Mouse (Mus musculus) MEL (cell line): ENCODE measurements around the gene Dok7.

ENCODE experiments used
- BHLHE40 ChIP-seq: IDR thresholded peaks from 2 replicates; pipeline ENCODE4 v1.6.1; 2012; ENCODE audit warnings: low read depth, mild to moderate bottlenecking, inconsistent platforms, low read length, improper control_type of control experiment, borderline replicate concordance
- CTCF ChIP-seq, 3 experiments: IDR thresholded peaks in 2 of 3; conservative IDR thresholded peaks in 1 of 3; 2 replicates each; pipeline ENCODE4 v1.5.1; 2011 to 2012; ENCODE audit warnings: low read length in 3 of 3, low read depth in 2 of 3, mild to moderate bottlenecking in 2 of 3, improper control_type of control experiment in 1 of 3, inconsistent platforms in 1 of 3, mixed read lengths in 1 of 3, moderate library complexity in 1 of 3; ENCODE audit not compliant: control insufficient read depth in 1 of 3, insufficient read depth in 1 of 3, poor library complexity in 1 of 3, severe bottlenecking in 1 of 3
- E2F4 ChIP-seq: IDR thresholded peaks from 2 replicates; pipeline ENCODE4 v1.6.1; 2011; ENCODE audit warnings: low read depth, low read length, improper control_type of control experiment, borderline replicate concordance
- MYC ChIP-seq: IDR thresholded peaks from 2 replicates; pipeline ENCODE4 v1.6.1; 2011; ENCODE audit warnings: low read depth, mild to moderate bottlenecking, low read length, improper control_type of control experiment, moderate library complexity
- POLR2A ChIP-seq, 2 experiments: IDR thresholded peaks; 2 replicates each; pipeline ENCODE4 v1.6.1; 2011 to 2012; ENCODE audit warnings: low read length in 2 of 2, mild to moderate bottlenecking in 2 of 2, control low read depth in 1 of 2, improper control_type of control experiment in 1 of 2, low read depth in 1 of 2, moderate library complexity in 1 of 2; ENCODE audit not compliant: control insufficient read depth in 1 of 2, insufficient read depth in 1 of 2, poor library complexity in 1 of 2
- SIN3A ChIP-seq: IDR thresholded peaks from 2 replicates; pipeline ENCODE4 v1.6.1; 2012; ENCODE audit warnings: low read length, improper control_type of control experiment, inconsistent platforms
- ZKSCAN1 ChIP-seq: IDR thresholded peaks from 2 replicates; pipeline ENCODE4 v1.6.1; 2012; ENCODE audit warnings: low read depth, mild to moderate bottlenecking, inconsistent platforms, low read length, improper control_type of control experiment, moderate library complexity

DNA sequence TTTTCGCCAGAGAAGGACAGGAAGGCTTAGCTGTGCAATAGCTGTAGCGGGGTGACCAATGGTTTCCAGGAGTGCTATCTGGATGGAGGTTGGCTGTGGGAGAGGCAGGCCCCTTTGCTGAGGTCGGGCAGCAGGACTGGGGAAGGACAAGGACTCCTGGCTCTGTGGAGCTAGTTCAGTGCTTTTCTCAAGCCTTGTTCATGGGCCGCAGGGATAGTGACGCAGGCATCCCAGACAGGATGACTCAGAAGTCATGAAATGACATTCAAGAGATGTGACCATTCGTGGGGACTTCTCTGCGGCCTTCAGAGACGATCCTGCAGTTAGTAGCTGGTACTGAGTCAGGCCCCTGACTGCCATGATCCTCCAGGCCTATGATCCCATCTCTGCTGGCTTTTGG lies 13.7 kb downstream of the Dok7 start:
- no peak for TF ChIP-seq POLR2A (IDR thresholded peaks at IDR 0.05; ENCODE audit: control insufficient read depth in 1 of 2, insufficient read depth in 1 of 2, low read depth in 1 of 2, low read length in 2 of 2, poor library complexity in 1 of 2)
- no peak for TF ChIP-seq ZKSCAN1
- no peak for TF ChIP-seq CTCF (IDR thresholded peaks at IDR 0.05 in 2 of 3, conservative IDR thresholded peaks at IDR 0.05 in 1 of 3; ENCODE audit: control insufficient read depth in 1 of 3, insufficient read depth in 1 of 3, low read depth in 2 of 3, low read length in 3 of 3, poor library complexity in 1 of 3, severe bottlenecking in 1 of 3)
- TF ChIP-seq MYC: no peak
- TF ChIP-seq SIN3A: no peak
- TF ChIP-seq E2F4: no peak
- no peak for TF ChIP-seq BHLHE40
